In the genomic region with DNA sequence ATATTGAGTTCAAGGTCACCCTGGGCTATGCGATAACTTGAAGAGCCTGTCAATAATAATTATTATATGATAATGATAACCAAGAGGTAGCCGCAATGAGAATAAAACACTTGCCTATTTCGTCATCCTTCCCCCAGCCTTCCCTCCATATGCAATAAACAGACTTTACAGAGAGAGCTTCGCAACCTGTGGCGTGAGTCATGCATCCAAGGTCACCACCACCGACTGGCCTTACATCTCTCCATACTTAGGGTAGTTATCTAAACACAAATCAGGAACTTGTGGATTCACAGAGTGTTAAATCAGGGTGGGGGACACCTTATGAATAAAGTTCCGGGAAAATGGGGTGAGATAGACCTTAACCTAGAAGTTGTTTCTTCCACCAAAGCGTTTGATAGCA, we compare ENCODE assay signal across 32 mouse cellular contexts. TPM values are rescaled to one million over a fixed set of nuclear protein-coding genes. Genes with fewer than 3 reads are reported as not detected.
DNase-seq lines count a peak whose midpoint lies in the region; ATAC-seq and TF ChIP-seq lines count a peak whose summit lies in the region.
"Had no signal": no experiment of that assay in that cellular context is flagged by ENCODE, and none has a peak within 500 bp of the region (broad histone marks: within the 10 kb centered on the region; RNA-seq: fewer than 3 reads in every experiment).

No protein-coding gene starts in this region.

- ATAC-seq in intestine, embryonic 16.5 days = peak; percentile 69
- no peak for ATAC-seq in forebrain, embryonic 13.5 days
- ATAC-seq: CD4-positive, CD25-positive, alpha-beta regulatory T cell, adult 4 months; forebrain, embryonic 14.5 days; inflammation-experienced regulatory T-cells, adult 6 months; midbrain, embryonic 15.5 days had no signal

- no peak for TF ChIP-seq CTCF in small intestine, adult 2 months (IDR thresholded peaks at IDR 0.05; ENCODE audit: extremely low read depth, insufficient read length, insufficient replicate concordance, low read depth, low read length)
- no peak for TF ChIP-seq CTCF in kidney, adult 2 months (conservative IDR thresholded peaks at IDR 0.05; ENCODE audit: insufficient read depth, insufficient read length, low read depth, low read length)

- no peak overlapping the region for H3K4me3 ChIP-seq in intestine, embryonic 16.5 days (ENCODE audit: low read length)
- no peak overlapping the region for H3K4me3 ChIP-seq in small intestine, adult 2 months (ENCODE audit: low read depth, low read length)
- H3K4me3 ChIP-seq in kidney, adult 2 months (ENCODE audit: insufficient read depth, low read depth, low read length) = no peak overlapping the region
- H3K4me3 ChIP-seq in forebrain, embryonic 13.5 days = no peak overlapping the region
- H3K4me3 ChIP-seq: heart, embryonic 13.5 days; hindbrain, embryonic 10.5 days; hindbrain, embryonic 15.5 days; limb, embryonic 10.5 days; limb, embryonic 15.5 days; midbrain, embryonic 10.5 days; midbrain, embryonic 15.5 days; neural tube, embryonic 12.5 days had no signal

- H3K27ac ChIP-seq in intestine, embryonic 16.5 days (ENCODE audit: low read length) = no peak overlapping the region
- peak overlapping the region; percentile 62; the same call in 1 of the 2 replicates for H3K27ac ChIP-seq in small intestine, adult 2 months (ENCODE audit: insufficient read depth, low read depth, low read length)
- H3K27ac ChIP-seq in kidney, adult 2 months (ENCODE audit: insufficient read depth, low read depth, low read length) = no peak overlapping the region
- no peak overlapping the region for H3K27ac ChIP-seq in forebrain, embryonic 13.5 days
- H3K27ac ChIP-seq: heart, embryonic 13.5 days; hindbrain, embryonic 10.5 days; hindbrain, embryonic 15.5 days; limb, embryonic 10.5 days; limb, embryonic 15.5 days; liver, embryonic 14.5 days; macrophage; midbrain, embryonic 10.5 days; midbrain, embryonic 15.5 days; neural tube, embryonic 12.5 days; stomach, postnatal 0 days had no signal

- H3K27me3 ChIP-seq in intestine, embryonic 16.5 days (replicated peaks; ENCODE audit: control insufficient read depth, insufficient read depth, low read length) = no peaks in the 10 kb centered on the region
- H3K27me3 ChIP-seq in small intestine, adult 2 months (ENCODE audit: control insufficient read depth, insufficient read depth, low read length) = no peaks in the 10 kb centered on the region
- no peaks in the 10 kb centered on the region for H3K27me3 ChIP-seq in kidney, adult 2 months (replicated peaks; ENCODE audit: control insufficient read depth, insufficient read depth, low read length)
- H3K27me3 ChIP-seq in forebrain, embryonic 13.5 days = no peaks in the 10 kb centered on the region
- H3K27me3 ChIP-seq: heart, embryonic 13.5 days; hindbrain, embryonic 15.5 days; limb, embryonic 15.5 days; midbrain, embryonic 15.5 days; neural tube, embryonic 12.5 days had no signal

- no peak overlapping the region for H3K9ac ChIP-seq in intestine, embryonic 16.5 days (ENCODE audit: low read depth, low read length)
- H3K9ac ChIP-seq in forebrain, embryonic 13.5 days = no peak overlapping the region
- H3K9ac ChIP-seq: heart, embryonic 13.5 days; hindbrain, embryonic 15.5 days; limb, embryonic 15.5 days; liver, embryonic 14.5 days; midbrain, embryonic 15.5 days; neural tube, embryonic 12.5 days had no signal

- no peak overlapping the region for H3K4me2 ChIP-seq in intestine, embryonic 16.5 days (ENCODE audit: low read depth, low read length)
- no peak overlapping the region for H3K4me2 ChIP-seq in forebrain, embryonic 13.5 days
- H3K4me2 ChIP-seq: heart, embryonic 13.5 days; hindbrain, embryonic 15.5 days; limb, embryonic 15.5 days; midbrain, embryonic 15.5 days; neural tube, embryonic 12.5 days had no signal

- H3K4me1 ChIP-seq in intestine, embryonic 16.5 days (ENCODE audit: control insufficient read depth, insufficient read depth, low read length) = 0 out of 2 replicates have a peak, but pooled peaks cover under 1% of the 10 kb centered on the region
- peaks cover 18% of the 10 kb centered on the region; the same call in 1 of the 2 replicates for H3K4me1 ChIP-seq in small intestine, adult 2 months (ENCODE audit: control insufficient read depth, insufficient read depth, insufficient read length, low read length)
- H3K4me1 ChIP-seq in kidney, adult 2 months (ENCODE audit: control insufficient read depth, insufficient read depth, low read length) = no peaks in the 10 kb centered on the region; the same call in 1 of the 2 replicates
- no peaks in the 10 kb centered on the region for H3K4me1 ChIP-seq in forebrain, embryonic 13.5 days
- H3K4me1 ChIP-seq: limb, embryonic 15.5 days; midbrain, embryonic 15.5 days; neural tube, embryonic 12.5 days had no signal

- no peak for TF ChIP-seq POLR2A in small intestine, adult 2 months (IDR thresholded peaks at IDR 0.05; ENCODE audit: low read depth, low read length)
- TF ChIP-seq POLR2A in kidney, adult 2 months (IDR thresholded peaks at IDR 0.05; ENCODE audit: low read depth, low read length) = no peak

- 74% methylated on average over 8 of the region's 8 CpGs for WGBS in intestine, embryonic 16.5 days
- 38% methylated on average over 8 of the region's 8 CpGs for WGBS in small intestine, adult 2 months
- 84% methylated on average over 8 of the region's 8 CpGs for WGBS in kidney, adult 2 months
- WGBS in forebrain, embryonic 13.5 days = 85% methylated on average over 8 of the region's 8 CpGs

- no peaks in the 10 kb centered on the region for H3K36me3 ChIP-seq in intestine, embryonic 16.5 days (ENCODE audit: control insufficient read depth, insufficient read depth, low read length)
- no peaks in the 10 kb centered on the region for H3K36me3 ChIP-seq in small intestine, adult 2 months (ENCODE audit: control insufficient read depth, insufficient read depth, low read length)
- H3K36me3 ChIP-seq in kidney, adult 2 months (ENCODE audit: control insufficient read depth, insufficient read depth, low read length) = no peaks in the 10 kb centered on the region
- H3K36me3 ChIP-seq in forebrain, embryonic 13.5 days (ENCODE audit: poor library complexity, severe bottlenecking) = no peaks in the 10 kb centered on the region
- H3K36me3 ChIP-seq: heart, embryonic 13.5 days; hindbrain, embryonic 10.5 days; hindbrain, embryonic 15.5 days; limb, embryonic 10.5 days; limb, embryonic 15.5 days; midbrain, embryonic 10.5 days; midbrain, embryonic 15.5 days; neural tube, embryonic 12.5 days had no signal

- peak; percentile 63 for DNase-seq in adrenal gland, adult 2 months
- DNase-seq in adrenal gland, postnatal 25 days = no peak
- peak; percentile 95 for DNase-seq in 416B (ENCODE audit: low read depth)
- no peak for DNase-seq in kidney, adult 2 months
- DNase-seq: cerebellum, adult 8-10 months; cerebellum, postnatal 36 days; heart, adult 18-20 months; heart, postnatal 10 days; kidney, postnatal 14 days; layer of hippocampus, adult 9-11 months; lung, adult 2 months; lung, postnatal 10 days; right cerebral cortex, adult 18-20 months; thymus, adult 18-20 months; thymus, postnatal 25 days had no signal

- no peaks in the 10 kb centered on the region for H3K9me3 ChIP-seq in intestine, embryonic 16.5 days (ENCODE audit: control insufficient read depth, low read length)
- no peaks in the 10 kb centered on the region for H3K9me3 ChIP-seq in forebrain, embryonic 13.5 days (replicated peaks)
- H3K9me3 ChIP-seq: hindbrain, embryonic 10.5 days; hindbrain, embryonic 15.5 days; limb, embryonic 10.5 days; limb, embryonic 15.5 days; midbrain, embryonic 10.5 days; midbrain, embryonic 15.5 days; neural tube, embryonic 12.5 days had no signal

RNA-seq across cellular contexts. Expression of gene Atp1a1, which starts 13.0 kb away (rescaled TPM):
- total RNA-seq in adrenal gland, adult 2 months (2021) = 1,000 to 10,000 TPM in 1 of 2 experiments, 100 to 1,000 TPM in 1; 611 to 1,035 TPM
- 301 and 380 TPM in 2 replicates for polyA plus RNA-seq in adrenal gland, adult 2 months (2012; rRNA removed)
- 768 and 861 TPM in 2 replicates for total RNA-seq in adrenal gland, postnatal 25 days (2021)
- polyA plus RNA-seq in intestine, embryonic 16.5 days (2015; fragmentation: Nextera tagmentation; extraction: Ambion mirVana) = 262 and 319 TPM in 2 replicates
- polyA plus RNA-seq in small intestine, adult 2 months (2012; rRNA removed) = 458 and 1,132 TPM in 2 replicates
- polyA plus RNA-seq in kidney, adult 2 months (2012; rRNA removed) = 2,267 and 2,428 TPM in 2 replicates
- polyA plus RNA-seq in forebrain, embryonic 13.5 days (2015; fragmentation: Nextera tagmentation; extraction: Ambion mirVana) = 32.5 and 34.0 TPM in 2 replicates

Comparison
In these comparisons a context has a peak if more than half of its experiments do, and no peak if none do; other contexts are left out.
1. DNase-seq: peak in adrenal gland, adult 2 months (single experiment) and 416B (single experiment); none in adrenal gland, postnatal 25 days (single experiment) and kidney, adult 2 months (single experiment).